Mouse (Mus musculus): ENCODE measurements at regions not wholly inside any gene's neighbourhood (a gene's known extent, or its start where the extent isn't known, plus 50 kb on each side); places are given as distances from the start of the nearest gene placed in this dataset.

- TF ChIP-seq CTCF (IDR thresholded peaks at IDR 0.05) (no peak), EP300 (IDR thresholded peaks at IDR 0.05; ENCODE audit: insufficient read depth, low read depth, low read length) (no peak), POLR2A (IDR thresholded peaks at IDR 0.05; ENCODE audit: insufficient read depth, low read depth, low read length) (no peak)
Measured at GRCm38 (mm10) chr3:35342584-35342983, 411.3 kb upstream of the Atp11b start.

All from heart, adult 2 months (tissue).